In the genomic region with DNA sequence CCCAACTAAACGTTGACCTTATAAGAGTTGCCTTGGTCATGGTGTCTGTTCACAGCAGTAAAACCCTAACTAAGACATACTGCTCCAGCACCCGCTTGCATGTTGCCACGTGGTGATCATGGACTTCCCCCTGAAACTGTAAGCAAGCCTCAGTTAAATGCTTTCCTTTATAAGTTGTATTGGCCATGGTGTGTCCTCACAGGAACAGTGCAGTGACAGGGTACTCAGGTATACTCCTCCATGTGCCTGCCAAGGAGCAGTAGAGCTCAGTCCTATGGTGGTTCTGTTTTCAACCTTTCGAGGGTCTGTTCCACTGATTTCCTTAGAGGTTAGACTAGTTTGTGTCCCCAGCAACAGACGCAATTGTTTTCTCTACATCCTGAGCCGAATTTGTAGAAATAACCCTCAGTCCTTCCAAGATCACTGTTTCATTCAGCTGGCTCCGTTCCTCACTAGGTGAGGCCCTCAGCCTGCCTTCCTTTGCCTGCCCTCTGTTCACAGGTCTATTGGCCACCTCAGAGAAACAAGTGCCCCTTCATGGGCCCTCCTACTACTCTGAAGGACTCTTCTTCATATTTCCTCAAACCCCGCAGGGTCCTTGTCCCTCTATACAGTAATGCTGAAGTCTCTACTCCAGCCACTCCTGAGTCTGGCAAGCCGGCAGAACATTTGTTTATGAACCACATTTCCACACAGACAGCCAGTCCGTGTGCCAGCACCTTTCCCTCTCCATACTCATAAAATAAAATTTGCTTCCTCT, we compare ENCODE assay signal across 10 mouse cellular contexts. TPM values are rescaled to one million over a fixed set of nuclear protein-coding genes. Genes with fewer than 3 reads are reported as not detected.
DNase-seq lines count a peak whose midpoint lies in the region; ATAC-seq and TF ChIP-seq lines count a peak whose summit lies in the region.
"Had no signal": no experiment of that assay in that cellular context is flagged by ENCODE, and none has a peak within 500 bp of the region (broad histone marks: within the 10 kb centered on the region; RNA-seq: fewer than 3 reads in every experiment).

No protein-coding gene starts in this region.

- H3K4me2 ChIP-seq in limb, embryonic 13.5 days (replicated peaks), result peak overlapping the region; percentile 81; the same call in 1 of the 2 replicates
- H3K4me2 ChIP-seq: hindbrain, embryonic 15.5 days had no signal

- H3K9me3 ChIP-seq in limb, embryonic 13.5 days, result no peaks in the 10 kb centered on the region; the same call in 1 of the 2 replicates
- H3K9me3 ChIP-seq: hindbrain, embryonic 15.5 days had no signal

- no peak for ATAC-seq in limb, embryonic 13.5 days (ENCODE audit: low FRiP score, low read depth)
- ATAC-seq: midbrain, embryonic 16.5 days had no signal

- no peak overlapping the region for H3K4me3 ChIP-seq in kidney, adult 2 months (ENCODE audit: insufficient read depth, low read depth, low read length)
- H3K4me3 ChIP-seq in limb, embryonic 13.5 days, result no peak overlapping the region
- H3K4me3 ChIP-seq: hindbrain, embryonic 15.5 days had no signal

- TF ChIP-seq CTCF in kidney, adult 2 months (conservative IDR thresholded peaks at IDR 0.05; ENCODE audit: insufficient read depth, insufficient read length, low read depth, low read length), result no peak

- no peaks in the 10 kb centered on the region; the same call in 1 of the 2 replicates for H3K4me1 ChIP-seq in kidney, adult 2 months (ENCODE audit: control insufficient read depth, insufficient read depth, low read length)
- peaks cover 12% of the 10 kb centered on the region for H3K4me1 ChIP-seq in limb, embryonic 13.5 days

- no peak overlapping the region for H3K9ac ChIP-seq in limb, embryonic 13.5 days
- H3K9ac ChIP-seq: hindbrain, embryonic 15.5 days had no signal

- H3K36me3 ChIP-seq in kidney, adult 2 months (ENCODE audit: control insufficient read depth, insufficient read depth, low read length), result no peaks in the 10 kb centered on the region
- H3K36me3 ChIP-seq in limb, embryonic 13.5 days, result peaks cover 8% of the 10 kb centered on the region
- H3K36me3 ChIP-seq: hindbrain, embryonic 15.5 days had no signal

- peak overlapping the region; percentile 28; the same call in 1 of the 2 replicates for H3K27ac ChIP-seq in kidney, adult 2 months (ENCODE audit: insufficient read depth, low read depth, low read length)
- no peak overlapping the region for H3K27ac ChIP-seq in limb, embryonic 13.5 days
- H3K27ac ChIP-seq: hindbrain, embryonic 15.5 days had no signal

- DNase-seq in kidney, adult 2 months, result no peak
- DNase-seq in kidney, postnatal 10 days, result no peak
- DNase-seq in CD4-positive, CD25-positive, alpha-beta regulatory T cell, adult 2 months (ENCODE audit: low read depth, low spot score), result peak; percentile 62
- DNase-seq in lung, postnatal 36 days, result peak; percentile 83
- DNase-seq in left cerebral cortex, adult 11 months (ENCODE audit: low spot score), result no peak
- no peak for DNase-seq in spleen, postnatal 4 days (ENCODE audit: low spot score in 2 of 2)
- DNase-seq in left cerebral cortex, adult 8-10 months (ENCODE audit: low spot score in 2 of 2), result no peak

- WGBS in kidney, adult 2 months, result 81% methylated on average over 10 of the region's 10 CpGs
- 80% methylated on average over 10 of the region's 10 CpGs for WGBS in limb, embryonic 13.5 days

- TF ChIP-seq POLR2A in kidney, adult 2 months (IDR thresholded peaks at IDR 0.05; ENCODE audit: low read depth, low read length), result no peak

- H3K27me3 ChIP-seq in kidney, adult 2 months (replicated peaks; ENCODE audit: control insufficient read depth, insufficient read depth, low read length), result no peaks in the 10 kb centered on the region
- no peaks in the 10 kb centered on the region for H3K27me3 ChIP-seq in limb, embryonic 13.5 days
- H3K27me3 ChIP-seq: hindbrain, embryonic 15.5 days had no signal

RNA-seq across cellular contexts. Expression of a gene that starts 2.2 kb away (rescaled TPM):
- 6.5 and 9.2 TPM in 2 replicates for polyA plus RNA-seq in kidney, adult 2 months (2012; rRNA removed)
- 10.6 and 11.4 TPM in 2 replicates for polyA plus RNA-seq in limb, embryonic 13.5 days (2015; fragmentation: Nextera tagmentation; extraction: Ambion mirVana)
- 1 to 10 TPM; 1.9 to 4.3 (median 3.3) TPM for total RNA-seq in left cerebral cortex, adult 8-10 months (2022)

RNA-seq across cellular contexts. Expression of a gene that starts 33.9 kb away (rescaled TPM):
- polyA plus RNA-seq in kidney, adult 2 months (2012; rRNA removed), result 12.2 and 12.7 TPM in 2 replicates
- polyA plus RNA-seq in limb, embryonic 13.5 days (2015; fragmentation: Nextera tagmentation; extraction: Ambion mirVana), result 42.7 and 43.5 TPM in 2 replicates
- 10 to 100 TPM; 31.2 to 35.3 (median 35.1) TPM for total RNA-seq in left cerebral cortex, adult 8-10 months (2022)

Comparison
In these comparisons a context has a peak if more than half of its experiments do, and no peak if none do; other contexts are left out.
1. DNase-seq: peak in CD4-positive, CD25-positive, alpha-beta regulatory T cell, adult 2 months (single experiment) and lung, postnatal 36 days (single experiment); none in kidney, adult 2 months (single experiment), kidney, postnatal 10 days (single experiment), left cerebral cortex, adult 11 months (single experiment), spleen, postnatal 4 days (0 of 2) and left cerebral cortex, adult 8-10 months (0 of 2).